Mouse (Mus musculus): ENCODE measurements around the gene Nudt3.

Nudt3 gene

DNA sequence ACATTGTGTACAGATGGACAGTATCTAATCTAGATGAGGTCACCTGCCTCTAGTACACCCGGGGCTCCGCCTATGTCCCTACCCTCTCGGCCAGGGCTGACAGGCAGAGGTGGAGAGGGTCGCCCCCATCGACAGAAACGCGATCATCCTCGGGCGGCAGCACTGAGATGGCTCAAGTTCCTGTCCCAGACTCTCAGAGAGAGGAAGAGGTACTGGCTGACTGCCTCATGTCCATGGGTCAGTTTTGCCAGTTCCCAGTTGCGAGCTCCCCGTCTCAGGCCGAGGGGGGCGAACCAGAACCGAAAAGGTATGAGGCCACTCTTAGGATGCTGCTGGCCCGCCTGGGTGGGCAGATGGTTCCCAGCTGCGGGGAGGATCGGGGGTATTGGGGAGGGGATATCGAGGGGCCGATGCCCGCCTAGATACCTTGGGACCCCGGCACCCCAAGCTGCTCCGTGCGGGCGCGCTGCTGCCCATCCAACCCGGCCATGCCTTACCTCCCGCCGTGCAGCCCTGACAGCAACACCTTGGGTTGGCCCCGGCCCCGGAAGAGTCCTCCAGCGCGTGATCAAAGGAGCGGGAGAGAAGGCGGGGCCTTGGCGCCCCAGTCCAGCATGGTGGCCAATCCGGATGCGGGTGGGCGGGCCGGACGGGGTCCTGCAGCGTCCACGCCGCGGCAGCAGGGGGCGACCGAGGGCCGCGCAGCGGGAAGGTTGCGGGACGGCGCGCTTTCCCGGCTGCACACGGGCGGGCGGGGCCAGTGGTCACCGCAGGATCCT, 57.9 kb downstream of the Nudt3 start, which contains the start of gene AI413582:
Gene AI413582, minus strand, starts transcription at position 594 of the 779 bp plus-strand sequence.
- peak; percentile 96 to 97 for DNase-seq (ENCODE audit: low spot score in 2 of 2)

DNA sequence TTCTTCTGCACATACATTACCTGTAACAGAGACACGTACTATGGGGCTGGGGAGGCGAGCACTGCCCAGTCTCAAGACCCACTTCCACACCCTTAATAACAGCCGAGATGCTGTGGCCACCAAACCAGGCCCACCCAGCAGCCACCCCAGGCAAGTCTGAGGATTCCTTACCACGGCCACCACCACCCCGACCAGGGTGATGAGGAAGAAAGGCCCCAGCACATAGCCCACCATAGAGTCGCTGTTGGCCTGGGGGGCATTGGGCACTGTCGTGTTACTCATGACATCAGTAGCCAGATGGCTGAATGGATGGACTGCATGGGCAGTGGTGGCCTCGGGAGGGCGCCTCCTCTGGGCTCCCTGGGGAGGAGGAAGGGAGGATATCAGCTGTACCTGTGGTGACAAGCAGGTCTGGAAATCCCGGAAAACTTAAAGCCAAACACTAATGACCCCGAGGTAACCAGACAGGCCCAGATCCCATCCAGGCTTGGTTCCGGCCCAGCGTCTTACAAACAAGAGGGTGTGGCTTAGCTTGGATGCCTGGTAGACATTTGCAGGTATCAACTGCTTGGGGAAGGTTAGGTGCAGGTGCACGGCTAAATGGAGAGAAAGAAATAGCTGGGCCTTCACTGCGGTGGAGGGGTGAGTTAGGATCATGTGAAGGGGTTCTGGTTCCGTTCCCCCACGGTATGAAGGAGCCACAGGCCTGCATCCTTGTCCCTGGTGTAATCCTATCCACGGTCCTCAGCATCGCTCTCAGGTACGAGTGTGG, 58.7 kb downstream of the Nudt3 start:
- peak in 1 of 2 experiments; percentile 43 for DNase-seq (ENCODE audit: low spot score in 2 of 2)

DNA sequence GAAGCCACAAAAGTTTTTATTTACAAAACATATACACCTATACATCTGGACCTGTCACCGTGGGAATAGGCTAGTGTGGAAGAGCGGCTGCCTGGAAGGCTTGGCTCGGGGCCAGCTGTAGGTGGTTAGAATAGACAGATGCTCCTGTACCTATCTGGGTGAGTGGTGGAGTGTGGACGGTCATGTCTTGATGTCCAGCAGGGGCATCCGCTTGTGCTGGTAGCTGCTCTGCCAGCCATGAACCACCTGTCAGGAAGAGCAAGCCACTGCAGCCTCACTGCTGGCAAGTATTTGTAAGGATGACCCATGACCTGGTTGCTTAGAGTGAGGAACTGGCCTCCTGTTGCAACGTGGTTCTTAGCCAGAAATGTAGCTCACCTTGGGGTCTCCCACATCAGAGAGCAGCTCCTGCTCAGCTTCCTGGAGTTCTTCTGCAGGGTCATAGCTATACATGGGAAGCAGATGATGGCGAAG, 59.5 kb downstream of the Nudt3 start:
- no peak for DNase-seq (ENCODE audit: low spot score in 2 of 2)

DNA sequence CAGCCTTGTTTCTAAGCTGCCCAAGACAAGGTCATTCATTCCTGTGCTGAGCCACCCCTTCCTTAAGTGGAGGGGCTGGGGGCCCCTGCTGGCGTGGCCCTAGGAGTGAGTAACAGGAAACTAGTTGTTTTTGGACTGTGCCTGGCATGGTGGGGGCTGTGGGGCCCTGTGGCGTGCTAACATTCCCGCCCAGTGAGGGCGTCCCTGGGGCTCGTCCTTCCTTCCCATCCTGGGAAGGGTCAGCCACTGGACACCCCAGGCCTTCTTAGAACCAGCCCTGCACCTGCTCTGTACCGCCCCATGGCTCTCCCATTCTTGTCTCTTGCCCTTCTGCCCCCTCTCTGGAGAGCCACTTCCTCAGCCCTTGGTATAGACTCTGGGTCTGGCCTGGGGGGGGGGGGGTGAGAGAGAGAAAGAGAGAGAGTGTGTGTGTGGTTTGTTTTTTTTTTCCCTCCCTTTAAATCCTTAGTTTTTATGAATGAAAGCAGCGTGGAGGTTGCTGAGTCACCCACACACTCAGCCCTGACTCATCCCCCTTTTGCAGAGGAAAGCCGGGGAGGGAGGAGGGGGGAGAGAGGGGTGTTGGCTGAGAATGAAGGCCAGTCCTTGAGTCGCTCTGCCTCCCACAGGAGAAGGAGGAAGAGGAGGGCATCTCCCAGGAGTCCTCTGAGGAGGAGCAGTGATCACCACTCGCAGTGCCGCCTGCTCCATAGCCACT, 61.3 kb downstream of the Nudt3 start:
- DNase-seq (ENCODE audit: low spot score in 2 of 2): peak; percentile 66 to 69

DNA sequence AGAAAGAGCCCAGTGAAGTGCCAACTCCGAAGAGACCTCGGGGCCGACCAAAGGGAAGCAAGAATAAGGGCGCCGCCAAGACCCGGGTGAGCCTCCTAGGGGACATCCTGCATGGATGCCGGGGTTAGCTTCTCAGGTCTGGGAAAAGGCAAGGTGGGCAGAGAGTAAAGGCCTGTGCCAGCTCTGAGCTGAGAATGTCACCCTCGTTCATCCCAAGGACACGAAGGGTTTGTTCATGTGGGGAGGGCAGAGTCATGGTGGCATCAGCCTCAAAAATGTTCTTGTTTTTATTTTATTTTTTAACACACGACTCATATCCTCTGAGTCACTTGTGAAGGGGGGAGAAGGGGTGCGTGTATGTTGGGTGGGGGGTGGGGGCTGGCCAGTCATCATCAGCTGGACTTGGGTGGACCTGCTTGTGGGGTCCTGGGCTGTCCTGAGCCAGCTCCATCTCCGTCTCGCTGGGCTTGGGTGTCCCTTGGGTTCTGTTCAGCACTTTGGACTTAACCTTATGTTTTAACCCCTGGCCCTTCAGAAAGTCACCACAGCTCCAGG, 62.3 kb downstream of the Nudt3 start:
- no peak for DNase-seq (ENCODE audit: low spot score in 2 of 2)

DNA sequence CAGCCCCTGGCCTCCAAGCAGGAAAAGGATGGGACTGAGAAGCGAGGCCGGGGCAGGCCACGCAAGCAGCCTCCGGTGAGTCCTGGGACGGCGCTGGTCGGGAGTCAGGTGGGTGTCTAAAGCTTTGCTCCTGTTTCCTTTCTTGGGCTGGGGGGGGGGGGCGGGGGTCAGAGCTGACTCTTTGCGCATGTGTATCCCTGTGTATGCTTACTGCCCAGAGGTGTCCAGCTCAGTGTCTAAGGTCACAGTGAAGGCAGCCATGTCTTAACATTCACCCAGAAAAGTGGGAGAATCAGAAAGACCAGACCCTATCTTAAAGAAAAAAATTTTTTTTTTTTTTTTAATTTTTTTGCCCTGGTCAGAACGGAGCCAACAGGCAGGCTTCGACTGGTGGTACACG, 63.7 kb downstream of the Nudt3 start:
- DNase-seq (ENCODE audit: low spot score in 2 of 2): no peak

DNA sequence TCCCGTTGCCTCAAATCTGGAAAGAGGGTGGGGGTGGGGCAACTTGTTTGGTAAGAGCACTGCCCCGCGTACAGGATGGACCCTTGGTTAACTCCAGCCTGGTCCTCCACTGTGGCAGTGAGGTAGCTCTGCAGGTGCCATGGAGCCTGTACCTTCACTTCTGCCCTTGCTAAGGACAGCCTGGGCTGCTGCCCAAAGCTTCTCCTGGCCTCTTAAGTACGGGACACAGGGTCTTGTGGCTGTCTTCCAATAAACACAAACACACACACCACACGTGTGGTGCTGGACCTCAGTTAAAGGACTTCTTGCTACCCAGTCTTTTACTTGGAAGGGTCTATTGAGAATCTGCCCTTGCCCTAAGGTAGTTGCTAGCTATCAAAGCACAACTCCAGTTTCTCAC, 64.5 kb downstream of the Nudt3 start:
- no peak for DNase-seq (ENCODE audit: low spot score in 2 of 2)

DNA sequence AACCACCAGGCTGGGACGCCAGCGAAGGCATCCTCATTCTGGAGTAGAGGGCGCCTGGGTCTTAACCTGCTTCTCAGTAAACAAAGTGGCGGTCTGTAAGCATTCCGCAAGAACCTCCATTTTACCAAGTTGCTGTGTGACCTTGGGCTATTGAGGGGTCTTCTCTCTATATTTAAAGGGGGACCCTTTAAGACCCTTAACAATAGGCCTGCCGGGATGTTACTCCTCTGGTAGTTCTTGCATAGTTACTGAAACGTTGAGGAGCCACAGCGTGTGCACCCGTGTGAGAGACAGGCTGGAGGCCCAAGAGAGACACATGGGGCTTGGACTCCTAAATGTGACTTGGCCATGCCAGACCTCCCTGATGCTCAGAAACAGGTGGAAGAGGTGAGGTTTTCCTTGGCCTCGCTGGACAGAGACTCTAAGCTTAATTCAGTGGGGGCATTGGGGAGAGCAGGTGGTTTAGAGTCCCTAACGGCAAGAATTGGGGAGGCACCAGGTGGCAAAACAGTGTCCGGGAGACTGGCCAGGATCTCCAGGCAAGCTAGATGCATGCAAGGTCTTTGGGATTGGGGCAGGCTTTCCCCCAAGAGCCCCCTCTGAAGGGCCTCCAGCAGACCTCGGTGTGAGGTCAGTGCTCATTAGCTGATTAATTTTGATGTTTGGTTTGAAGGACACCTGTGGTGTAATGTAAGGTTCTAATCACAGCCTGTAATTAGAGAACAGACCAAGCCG, 65.2 kb downstream of the Nudt3 start:
- no peak for DNase-seq (ENCODE audit: low spot score in 2 of 2)

DNA sequence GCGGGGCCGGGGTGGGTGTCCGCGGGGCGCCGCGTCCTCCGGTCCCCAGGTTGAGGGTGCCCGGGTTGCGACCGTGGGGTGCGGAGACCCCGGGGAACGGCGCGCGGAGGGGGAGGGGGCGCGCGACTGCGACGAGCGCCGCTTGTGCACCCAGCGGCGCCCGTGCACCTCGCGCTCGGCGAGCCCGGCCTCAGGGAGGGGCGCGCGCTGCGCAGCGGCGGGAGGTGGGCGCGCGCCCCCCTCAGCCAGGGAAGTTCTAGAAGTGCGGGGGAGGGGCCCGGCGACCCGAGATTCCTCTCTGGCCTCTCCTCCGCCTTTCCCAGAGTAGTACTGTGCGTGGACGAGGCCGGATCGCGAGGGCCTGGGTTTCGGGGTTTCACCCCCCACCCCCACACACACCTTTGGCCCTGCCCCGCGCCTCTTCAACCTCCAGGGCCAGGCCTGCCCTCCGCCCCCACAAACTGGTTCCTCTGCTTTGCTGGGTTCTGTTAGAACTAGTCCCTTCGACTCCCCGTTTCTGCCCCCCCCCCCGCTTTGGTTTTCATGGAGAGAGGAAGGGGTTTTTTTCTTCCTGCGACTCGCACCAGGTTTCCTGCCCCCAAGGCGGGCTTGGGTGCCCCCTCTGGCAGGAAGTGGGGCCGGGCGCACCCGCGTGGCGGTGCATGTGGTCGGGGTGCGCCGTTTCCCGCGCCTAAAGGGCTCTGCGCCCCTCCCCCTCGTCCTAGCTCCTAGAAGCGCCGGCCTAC, 65.9 kb downstream of the Nudt3 start:
- no peak for DNase-seq (ENCODE audit: low spot score in 2 of 2)

DNA sequence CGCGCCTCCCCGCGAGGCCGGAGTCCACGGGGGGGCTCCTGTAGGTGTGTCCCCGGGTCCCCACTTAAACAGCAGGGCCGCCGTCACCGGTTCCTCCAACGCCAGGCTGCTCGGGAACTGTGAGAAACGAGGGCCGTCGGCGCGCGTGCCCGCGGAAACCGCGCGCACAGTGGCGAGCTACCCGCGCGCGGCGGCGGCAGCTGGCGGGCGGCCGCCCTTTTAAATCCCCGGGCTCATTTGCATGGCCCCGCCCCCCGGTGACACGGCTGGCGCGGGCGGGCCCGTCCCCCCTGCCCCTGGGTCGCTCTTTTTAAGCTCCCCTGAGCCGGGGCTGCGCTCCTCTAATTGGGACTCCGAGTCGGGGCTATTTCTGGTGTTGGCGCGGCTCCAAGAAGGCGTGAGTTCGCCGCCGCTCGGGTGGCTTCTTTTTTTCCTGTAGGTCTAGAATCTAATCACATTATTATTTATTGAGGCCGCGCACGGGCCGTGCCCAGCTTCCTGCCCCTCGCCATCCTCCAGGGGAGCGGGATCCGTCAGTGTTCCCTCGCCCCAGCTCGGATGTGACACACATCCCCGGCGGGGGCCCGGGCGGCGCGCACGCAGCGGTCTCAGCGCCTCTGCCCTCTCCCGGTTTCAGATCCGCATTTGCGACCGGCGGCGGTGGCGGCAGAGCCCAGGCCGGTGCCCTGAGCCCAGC, 66.8 kb downstream of the Nudt3 start, which contains the start of gene Hmga1:
Gene Hmga1, plus strand, starts transcription at position 183 of the 697 bp plus-strand sequence.
- peak; percentile 78 to 79 for DNase-seq (ENCODE audit: low spot score in 2 of 2)

DNA sequence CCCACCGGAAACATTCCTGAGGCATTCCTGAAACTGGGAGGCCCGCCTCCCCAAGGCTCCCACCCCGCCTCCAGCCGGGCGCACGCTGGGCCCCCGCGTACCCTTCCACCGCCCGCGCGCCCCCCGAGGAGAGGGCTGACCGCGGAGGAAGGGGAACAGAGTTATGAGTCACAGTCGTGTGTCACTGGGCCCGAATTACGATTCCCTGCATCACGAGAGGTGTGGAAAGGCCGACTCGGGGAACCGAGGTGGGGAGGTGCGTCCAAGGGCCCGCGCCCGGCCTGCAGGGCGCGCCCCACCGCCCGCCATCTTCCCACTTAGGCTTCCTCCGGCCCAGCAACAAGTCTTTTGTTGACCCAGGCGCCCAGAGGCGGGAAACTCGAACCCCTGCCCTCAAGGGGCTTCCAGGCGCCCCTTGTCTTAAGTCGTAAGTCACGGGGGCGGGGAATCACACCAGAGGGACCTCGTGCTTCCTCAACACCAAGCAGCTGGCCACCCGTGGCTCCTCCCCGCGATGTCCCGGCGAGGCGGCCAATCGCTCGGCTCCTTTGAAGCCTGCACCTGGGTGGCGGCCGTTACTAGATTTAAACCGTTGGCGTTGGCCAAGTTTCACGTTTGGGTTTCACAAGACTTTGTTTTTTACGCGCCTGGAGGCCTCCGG, 67.7 kb downstream of the Nudt3 start:
- peak; percentile 51 to 77 for DNase-seq (ENCODE audit: low spot score in 2 of 2)

DNA sequence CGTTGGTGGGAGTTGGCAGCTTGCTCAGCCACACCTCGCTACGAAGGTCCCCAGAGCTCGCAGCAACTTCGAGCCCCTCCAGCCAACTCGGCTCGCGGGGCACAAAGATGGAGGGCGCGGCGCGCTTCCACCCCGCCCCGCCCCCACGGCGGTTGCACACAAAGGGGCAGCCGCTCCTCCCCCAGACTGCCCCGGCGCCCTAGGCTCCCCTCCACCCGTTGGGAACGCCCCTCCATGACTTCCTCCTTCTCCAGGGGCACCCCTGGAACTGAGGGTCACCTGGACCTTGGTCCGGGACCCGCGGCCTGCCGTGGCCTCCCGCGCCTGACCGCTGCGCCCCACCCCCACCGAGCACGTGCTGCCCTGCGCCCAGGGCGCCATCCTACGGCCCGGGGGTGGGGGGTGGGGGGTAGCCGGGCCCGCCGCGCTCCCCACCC, 68.2 kb downstream of the Nudt3 start:
- DNase-seq (ENCODE audit: low spot score in 2 of 2): no peak

DNA sequence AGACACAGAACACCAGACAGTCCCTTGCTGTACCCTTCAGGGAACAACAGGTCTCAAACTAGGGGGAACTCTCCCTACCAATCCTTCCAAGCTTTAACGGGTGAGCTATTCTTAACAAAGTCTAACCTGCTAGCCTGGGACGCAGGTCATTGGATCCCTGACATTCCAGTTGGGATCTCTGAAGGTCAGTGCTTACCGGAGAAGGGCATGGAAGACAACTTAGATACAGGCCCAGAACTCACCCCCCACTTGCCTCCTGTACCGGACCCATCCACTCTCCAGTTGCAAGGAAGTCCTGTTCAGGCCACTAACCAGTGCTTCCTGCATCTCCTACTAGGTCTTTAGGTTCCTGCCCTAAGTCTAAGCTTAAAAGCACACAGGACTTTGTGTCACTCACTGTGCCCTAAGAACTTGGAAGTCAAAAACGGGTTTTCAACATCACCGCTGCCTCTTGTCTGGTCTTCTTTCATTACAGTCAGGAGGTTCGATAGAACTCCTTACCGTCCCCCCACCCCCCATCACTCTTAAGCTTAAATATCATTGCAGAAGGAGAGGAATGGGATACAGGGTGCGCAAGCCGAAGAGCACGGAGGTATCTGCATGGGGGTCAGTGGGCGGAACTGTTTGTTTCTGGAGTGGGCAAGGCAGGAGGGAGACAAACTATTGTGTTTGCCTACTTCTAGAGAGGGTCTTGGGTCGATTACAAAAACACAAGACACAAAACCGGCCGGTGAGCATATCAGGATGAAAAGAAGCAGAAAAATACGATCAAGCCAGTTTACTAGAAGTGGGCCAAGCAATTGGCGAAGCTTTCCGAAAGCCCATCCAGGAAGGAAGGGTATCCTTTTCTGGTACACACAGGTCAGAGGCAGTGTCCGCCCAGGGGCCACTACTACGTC, 69.0 kb downstream of the Nudt3 start:
- no peak for DNase-seq (ENCODE audit: low spot score in 2 of 2)

DNA sequence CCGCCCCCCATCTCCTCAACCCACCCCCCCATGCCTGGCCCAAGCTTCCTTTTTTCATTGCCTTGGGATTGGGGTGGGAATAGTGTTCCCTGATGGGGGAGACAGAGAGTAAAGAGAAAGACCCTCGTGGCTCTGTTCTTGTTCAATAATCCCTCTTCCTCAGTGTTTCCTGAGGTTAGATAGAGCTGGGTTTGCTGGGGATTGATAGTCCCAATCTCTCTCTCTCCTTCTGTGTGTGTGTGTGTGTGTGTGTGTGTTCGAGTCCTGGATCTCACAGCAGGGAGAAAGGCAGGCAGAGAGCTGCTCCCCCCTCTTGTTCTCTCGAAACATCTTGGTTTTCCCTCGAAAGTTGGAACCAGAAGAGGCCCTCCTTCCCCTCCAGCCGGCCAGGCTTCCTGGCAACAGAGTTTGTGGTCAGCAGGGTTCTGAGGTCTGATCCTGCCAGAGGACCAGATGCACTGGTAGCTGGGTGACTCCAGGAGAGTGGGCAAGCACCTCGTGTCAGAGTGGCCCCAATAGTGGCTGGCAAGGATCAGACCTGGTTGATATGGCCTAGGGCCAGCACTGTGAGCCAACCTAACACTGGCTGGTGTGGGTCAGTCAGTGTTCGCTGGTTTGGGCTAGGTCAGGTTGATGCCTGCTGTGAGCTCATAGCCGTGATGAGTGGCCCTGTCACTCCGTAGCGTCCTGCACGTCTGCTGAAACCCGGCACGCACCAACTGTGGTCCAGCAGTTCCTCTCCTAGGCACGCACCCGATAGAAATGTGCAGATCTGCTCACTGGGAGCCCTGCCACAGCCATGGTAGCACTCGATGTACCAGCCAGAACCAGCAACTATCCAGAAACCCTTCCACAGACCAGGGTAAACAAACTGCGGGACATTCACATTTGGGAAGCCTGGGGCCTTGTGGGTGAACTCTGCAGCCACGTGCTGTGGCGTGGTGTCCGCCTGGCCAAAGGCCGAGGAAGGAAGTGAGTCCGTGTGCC, 70.8 kb downstream of the Nudt3 start:
- DNase-seq (ENCODE audit: low spot score in 2 of 2): no peak

DNA sequence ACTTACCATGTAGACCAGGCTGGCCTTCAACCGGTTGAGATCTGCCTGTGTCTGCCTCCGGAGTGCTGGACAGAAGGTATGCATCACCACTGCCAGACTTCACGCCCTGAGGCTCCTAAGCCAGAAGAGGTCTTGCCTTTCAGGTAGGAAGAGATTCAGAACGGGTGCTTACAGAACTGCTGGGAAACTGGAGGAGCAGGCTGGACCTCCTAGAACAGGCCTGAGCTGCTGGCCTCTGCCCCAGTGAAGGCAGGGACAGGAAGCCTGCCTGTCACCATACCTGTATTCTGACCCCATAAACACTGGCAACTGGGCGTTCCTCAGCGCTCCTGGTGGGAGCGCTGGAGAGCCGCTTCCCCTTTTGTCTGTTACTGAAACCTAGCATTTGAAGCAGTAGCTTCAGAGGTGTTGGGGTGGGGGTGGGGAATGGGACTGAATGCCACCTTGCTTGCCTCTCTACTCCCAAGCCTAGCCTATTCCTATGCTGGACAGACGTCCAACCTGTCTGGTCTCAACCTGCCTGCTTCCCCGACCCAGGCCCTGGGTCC, 71.8 kb downstream of the Nudt3 start:
- peak in 1 of 2 experiments; percentile 60 for DNase-seq (ENCODE audit: low spot score in 2 of 2)

DNA sequence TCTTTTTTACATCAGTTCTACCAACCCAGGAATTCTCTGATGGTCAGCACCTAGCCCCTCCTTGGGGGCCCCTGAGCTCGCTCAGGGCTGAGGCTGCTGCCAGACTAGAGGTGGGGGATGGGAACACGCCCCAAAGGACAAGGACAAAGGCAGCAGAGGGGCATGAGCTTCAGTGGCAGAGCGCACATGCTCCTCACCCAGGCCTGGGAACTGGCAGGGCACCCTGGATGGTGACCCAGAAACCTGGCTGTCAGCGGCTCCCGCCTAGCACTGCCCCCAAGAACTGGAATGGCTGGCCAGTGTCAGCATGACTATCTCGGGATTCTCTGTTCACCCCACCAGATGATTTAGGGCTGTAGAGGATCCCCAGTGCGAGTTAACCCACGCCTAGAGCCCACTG, 74.1 kb downstream of the Nudt3 start:
- DNase-seq (ENCODE audit: low spot score in 2 of 2): no peak

Data from urinary bladder, postnatal 36 days (tissue).